Mouse (Mus musculus): ENCODE data around the gene Faf1.

Faf1 gene

DNA sequence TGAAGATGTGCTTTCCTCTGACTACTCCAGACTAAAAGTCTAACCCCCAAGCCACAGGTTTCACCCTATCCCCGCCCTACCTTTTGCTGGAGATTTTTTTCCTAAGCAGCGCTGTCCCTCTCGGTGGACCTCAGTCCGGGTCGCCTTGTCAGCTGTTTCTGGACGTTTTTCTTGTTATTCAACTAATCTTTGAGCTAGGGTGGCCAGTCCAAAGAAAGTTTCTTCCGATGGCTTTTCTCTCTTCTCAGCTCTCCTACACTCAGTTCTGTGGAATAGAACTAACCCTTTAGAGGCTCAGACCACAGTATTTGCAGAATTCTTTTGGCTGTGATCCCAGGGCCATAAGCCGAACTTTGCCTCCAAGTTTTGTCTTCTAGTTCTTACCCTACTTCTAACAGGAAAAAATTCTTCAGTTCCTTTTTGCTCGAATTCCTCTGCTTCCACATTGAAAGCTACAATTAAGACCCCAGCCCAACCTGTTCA is 302.5 kb downstream of the Faf1 start:
- DNase-seq (ENCODE audit: inconsistent ontology term) = no peak

DNA sequence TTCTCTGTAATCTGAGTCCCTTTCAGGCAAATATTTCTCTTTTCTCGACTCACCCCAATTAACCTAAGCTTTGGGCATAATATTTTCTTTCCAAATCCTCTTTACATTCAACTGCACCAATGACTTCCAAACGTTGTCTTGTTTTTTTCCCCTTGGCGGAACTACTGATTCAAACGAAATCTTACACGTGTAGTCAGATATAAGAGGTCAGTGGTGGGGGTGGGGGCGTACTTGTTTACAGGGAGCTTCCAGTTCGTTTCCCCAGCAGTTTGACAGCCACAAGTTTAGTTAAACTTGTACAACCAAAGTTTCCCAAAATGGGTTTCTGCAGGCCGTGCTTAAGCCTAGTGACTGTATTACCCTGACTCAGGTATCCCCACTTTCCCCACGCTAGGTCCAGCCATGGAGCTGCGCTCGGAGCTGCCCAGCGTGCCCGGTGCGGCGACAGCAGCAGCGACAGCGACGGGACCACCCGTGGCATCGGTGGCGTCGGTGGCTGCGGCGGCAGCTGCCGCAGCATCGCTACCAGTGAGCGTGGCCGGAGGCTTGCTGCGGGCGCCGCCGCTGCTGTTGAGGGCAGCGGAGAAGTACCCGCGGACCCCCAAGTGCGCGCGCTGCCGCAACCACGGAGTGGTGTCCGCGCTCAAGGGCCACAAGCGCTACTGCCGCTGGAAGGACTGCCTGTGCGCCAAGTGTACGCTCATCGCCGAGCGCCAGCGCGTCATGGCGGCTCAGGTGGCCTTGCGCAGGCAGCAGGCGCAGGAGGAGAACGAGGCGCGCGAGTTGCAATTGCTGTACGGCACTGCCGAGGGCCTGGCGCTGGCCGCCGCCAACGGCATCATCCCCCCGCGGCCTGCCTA is 303.3 kb downstream of the Faf1 start:
- no peak for DNase-seq (ENCODE audit: inconsistent ontology term)

DNA sequence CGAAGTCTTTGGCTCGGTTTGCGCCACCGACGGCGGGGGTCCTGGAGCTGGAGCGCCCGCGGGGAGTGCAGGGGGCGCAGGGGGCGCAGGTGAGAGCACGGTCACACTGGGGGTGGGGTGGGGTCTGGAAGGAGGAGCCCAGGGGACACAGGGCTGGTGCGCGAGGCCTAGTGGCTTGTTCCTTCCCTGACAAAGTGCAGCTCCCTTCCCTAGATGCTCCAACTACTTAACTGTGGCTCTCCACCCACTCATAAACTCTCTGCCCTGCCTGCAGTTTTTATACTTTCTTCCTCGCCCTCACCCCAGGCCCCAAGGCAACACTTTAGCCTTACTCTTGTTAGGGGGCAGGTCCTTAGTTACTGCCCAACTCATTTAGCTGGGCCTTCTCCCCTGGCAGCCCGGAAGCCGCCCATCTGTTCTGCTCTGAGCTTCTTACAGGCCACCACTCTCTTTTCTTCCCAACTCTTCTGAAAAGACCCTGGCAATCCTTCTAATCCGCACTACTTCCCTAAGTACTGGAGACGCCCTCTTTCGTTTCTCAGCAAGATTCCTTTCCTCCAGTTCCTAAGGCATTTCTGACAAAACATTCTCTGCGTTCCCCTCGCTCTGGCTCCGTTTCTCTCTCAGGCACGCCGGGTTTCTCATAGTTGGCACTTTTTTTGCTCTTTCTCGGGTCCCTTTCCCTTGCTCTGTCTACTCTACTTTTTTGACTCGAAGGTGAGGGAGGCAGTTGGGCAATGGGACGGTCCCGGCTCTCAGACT is 304.1 kb downstream of the Faf1 start:
- DNase-seq (ENCODE audit: inconsistent ontology term) = no peak

DNA sequence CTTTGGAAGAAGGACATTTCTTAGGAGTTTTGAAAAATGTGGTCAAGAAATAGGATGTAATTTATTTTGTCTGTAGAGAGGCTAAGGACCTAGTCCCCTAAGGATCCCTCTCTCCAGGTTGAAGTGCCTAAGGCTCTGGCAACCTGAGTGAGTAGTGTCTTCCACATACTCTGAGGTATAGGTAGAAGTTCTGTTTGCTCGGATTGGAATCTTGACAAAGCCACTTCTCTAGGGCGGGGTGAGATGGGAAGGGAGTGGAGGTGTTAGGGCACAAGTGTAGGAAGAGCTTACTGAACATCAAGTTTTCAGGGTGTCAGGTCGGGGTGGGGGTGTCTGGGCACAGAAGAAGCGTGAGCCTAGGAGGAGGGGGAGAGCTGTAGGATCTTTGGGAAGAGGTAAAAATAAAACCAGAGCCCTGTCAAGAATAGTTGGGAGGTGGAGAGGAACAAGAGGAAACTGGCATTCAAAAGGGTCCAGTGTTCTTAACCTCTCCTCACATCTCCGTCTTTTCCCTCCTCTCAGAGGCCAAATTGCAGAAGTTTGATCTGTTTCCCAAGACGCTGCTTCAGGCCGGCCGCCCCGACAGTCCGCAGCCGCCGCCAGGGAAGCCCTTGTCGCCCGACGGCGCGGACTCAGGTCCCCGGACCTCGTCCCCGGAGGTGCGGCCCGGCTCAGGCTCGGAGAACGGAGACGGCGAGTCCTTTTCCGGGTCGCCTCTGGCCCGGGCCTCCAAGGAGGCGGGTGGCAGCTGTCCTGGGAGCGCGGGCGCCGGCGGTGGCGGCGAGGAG is 304.9 kb downstream of the Faf1 start:
- DNase-seq (ENCODE audit: inconsistent ontology term) = no peak

DNA sequence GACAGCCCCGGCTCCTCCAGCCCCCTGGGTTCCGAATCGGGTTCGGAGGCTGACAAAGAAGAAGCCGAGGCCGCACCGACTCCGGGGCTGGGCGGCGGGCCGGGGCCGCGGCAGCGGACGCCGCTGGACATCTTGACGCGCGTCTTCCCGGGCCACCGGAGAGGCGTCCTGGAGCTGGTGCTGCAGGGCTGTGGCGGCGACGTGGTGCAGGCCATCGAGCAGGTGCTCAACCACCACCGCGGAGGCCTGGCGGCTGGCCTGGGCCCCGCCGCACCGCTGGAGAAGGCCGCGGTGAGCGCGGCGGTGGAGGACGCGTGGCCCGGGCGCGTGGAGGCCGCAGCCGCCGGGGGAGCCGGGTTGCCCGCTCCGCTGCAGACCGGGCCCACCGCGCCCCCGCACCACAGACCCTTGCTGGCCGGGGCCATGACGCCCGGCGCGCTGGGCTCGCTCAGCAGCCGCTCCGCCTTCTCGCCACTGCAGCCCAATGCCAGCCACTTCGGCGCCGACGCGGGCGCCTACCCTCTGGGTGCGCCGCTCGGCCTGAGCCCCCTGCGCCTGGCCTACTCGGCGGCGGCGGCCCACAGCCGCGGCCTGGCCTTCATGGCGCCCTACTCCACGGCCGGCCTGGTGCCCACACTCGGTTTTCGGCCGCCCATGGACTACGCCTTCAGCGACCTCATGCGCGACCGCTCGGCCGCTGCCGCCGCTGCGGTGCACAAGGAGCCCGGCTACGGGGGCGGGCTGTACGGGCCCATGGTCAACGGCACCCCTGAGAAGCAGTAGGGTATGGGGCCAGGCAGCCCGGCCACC is 305.7 kb downstream of the Faf1 start:
- no peak for DNase-seq (ENCODE audit: inconsistent ontology term)

DNA sequence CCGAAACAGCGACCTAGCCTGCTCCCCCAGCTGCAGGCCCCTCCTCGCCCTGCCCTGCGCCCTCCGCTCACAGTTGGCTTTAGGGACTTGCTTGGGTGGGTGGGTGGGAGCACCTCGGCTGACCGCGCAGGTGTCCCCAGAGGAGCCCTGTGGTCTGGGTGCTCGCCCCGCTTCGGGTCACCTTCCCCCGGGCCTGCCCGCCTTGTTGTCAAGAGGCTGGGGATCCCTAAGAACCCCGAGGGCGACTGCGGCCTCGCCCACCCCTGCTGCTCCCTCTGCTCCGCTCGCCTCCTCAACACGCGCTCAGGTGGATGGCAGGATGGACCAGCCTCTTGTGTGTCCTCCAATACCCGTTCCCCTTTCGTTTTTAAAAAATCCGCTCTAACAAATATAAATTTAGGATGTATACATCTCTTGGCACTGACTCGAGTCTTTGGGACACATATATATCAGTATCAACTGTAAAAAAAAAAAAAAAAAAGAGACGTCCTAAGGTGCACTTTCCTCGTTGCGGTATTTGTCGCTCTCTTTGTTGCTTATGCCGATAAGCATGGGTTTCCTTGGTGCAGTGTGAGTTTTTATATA is 306.4 kb downstream of the Faf1 start:
- DNase-seq (ENCODE audit: inconsistent ontology term) = no peak

DNA sequence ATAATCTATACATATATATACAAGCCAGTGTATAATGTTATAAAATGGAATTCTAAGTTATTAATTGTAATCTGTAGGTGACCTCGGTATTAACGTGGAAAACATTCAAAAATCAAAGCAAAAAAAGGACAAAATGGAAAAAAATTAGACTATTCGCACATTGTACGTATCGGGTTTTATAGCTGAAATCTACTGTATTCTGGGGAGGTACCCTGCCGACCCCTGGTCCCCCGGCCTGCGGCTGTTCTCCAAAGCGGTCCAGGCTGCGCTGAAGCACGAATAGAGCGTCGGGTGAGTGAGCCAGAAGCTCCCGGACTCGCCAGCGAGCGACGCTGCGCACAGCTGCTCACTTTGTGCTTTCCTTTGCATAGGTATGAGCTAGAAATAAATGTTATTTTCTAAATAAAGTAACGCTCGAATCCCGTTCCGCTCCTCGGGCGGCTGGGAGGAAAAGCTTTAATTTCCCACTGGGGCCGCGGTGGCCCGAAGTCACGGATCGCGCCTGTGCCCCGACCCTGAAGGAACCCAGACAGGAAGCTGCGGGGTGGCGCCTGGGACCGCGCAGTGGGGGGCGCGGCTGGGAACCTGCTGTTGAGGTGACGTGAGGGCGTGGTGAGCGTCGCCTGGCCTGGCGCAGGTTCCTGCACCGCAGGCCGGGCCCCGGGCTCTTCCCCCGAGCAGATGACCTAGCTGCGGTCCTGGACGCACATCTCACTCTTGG is 307.1 kb downstream of the Faf1 start:
- DNase-seq (ENCODE audit: inconsistent ontology term) = no peak

DNA sequence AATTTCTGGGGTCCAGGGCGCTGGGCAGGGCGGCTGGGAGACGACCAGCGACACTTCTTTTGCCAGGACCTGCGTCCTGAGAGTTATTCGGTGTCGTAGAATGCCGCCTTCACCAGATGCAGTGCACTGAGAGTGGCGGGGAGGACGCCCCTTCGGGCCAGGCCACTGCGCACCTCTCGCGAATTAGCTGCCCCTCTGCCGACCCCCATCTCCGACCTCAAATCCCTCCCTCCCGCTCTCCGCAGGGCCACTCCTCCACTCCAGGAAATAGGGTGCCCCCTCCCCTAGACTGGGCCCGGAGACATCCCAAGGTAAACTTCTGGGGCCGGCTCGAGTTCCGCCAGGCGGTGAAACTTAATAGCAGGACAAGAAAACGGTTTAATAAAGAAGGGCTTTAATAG is 307.6 kb downstream of the Faf1 start:
- no peak for DNase-seq (ENCODE audit: inconsistent ontology term)

DNA sequence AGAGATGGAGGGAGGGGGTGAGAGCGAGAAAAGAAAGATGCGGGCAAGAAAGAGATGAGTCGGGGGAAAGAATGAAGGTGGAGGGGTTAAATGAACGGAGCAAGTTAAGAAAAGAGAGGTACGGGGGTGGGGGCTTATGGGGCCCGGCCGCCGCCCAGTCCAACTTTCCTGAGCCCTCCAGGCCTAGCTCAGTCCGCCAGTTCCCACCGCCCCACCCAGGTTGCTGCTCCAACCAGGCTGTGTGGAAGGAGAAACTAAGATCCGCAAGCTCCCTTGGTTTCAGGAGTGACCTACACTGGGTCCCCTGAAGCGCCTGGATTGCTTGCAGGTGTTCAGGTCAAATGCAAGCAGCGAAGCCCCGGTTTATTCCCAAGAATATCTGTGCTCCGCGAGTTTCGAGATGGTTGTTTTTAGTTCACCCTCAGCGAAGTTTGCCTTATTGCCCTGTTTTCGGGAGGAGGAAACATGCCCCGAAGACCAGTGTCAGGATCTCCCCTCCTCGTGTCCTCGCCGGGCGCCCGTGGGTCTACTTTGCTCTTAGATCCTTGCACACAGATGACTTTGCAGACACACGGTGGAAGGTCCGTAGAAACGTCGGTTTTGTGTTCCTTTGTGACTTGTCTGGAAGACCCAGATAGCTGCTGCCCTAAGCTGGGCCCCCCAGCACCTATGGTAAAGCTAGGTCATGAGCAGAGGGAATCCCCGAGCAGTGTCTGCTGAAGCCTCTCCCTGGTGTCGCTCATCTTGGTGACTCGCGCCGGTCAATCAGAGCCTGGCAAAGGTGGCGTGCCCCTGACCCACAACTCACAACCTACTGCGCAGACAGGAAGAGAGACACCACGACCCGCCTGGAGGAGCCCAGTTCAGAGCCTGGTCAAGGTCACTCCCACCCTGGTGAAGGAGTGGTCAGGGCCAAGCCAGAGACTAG is 308.4 kb downstream of the Faf1 start:
- DNase-seq (ENCODE audit: inconsistent ontology term) = no peak

DNA sequence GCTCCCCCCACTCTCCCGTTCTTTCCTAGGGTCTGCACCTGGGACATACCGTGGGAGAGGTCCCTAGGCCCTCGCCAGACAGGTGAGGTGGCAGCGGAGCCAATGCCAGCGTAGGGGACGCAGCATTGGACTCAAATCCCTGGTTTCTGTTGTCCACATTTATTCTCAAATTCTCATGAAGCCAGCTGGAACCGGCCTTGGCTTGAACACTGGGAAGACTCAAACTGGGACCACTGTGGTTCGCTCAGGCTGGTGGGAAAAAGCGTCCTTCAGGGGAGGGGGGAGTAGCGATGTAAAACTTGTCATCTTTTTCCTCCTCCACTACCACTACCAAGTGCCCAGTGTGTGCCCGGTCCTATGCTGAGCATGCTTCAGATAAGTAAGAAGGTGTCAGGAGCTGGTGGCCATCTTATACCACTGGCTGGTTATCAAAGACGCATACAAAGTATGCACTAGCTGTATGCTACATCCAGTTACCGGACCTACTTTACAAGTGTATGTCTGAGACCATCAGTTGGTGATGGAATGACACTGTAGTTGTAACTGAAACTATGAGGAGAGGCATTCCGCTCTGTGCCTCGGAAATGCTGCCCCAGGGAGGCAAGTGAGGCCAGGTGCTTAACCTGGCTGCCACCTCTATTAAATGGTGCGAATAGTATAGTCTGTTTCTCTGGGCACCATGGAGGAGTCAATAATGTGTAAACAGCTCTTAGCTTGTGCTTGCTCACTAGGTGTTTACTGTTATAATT is 309.2 kb downstream of the Faf1 start:
- DNase-seq (ENCODE audit: inconsistent ontology term) = no peak

DNA sequence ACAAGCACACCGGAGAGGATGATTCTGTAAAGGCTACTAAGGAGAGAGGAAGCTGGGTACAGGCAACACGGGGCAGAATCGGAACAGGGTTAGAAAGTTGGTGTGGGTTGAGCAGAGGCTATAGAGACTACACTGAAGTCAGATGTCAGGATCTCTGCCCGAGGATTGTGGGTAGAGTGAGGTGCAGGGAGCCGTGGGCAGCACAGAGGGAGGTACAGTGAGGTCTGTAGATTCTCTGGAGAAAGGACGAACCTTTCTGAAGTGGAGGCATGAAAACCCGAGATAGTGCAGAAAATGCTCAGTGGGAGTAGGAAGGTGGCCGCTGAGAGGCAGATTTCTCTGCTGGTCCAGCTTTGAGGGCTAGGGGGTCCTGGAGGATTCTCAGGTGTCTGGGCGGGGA is 309.9 kb downstream of the Faf1 start:
- DNase-seq (ENCODE audit: inconsistent ontology term) = no peak

DNA sequence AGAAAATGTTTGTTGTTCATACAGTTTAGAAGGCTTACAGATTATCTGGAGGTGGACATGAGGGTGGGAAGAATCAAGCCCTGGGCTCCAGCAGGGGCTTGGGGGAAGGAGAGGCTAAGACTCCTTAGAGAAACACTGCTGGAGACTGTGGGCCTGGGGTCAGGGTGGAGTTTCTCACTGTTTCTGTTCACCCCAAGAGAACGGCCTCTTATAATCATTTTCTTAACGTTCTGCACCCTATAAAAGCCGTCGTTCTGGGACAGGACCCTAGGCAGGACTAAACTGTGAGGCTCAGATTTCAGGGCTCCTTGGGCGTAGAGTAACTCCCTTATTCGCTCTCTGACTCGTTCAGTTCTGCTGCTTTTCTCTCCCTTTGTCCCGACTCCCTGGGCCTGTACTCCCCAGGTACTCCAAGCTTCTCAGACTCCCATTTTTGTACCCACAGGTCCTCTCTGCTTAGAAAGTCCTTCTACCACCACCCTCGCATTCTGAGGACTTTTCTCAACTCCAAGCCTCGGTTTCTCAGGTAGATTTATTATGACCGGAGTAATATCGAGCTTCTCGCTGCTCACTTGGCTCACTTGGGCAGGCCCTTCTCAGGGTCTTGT is 310.5 kb downstream of the Faf1 start:
- no peak for DNase-seq (ENCODE audit: inconsistent ontology term)

DNA sequence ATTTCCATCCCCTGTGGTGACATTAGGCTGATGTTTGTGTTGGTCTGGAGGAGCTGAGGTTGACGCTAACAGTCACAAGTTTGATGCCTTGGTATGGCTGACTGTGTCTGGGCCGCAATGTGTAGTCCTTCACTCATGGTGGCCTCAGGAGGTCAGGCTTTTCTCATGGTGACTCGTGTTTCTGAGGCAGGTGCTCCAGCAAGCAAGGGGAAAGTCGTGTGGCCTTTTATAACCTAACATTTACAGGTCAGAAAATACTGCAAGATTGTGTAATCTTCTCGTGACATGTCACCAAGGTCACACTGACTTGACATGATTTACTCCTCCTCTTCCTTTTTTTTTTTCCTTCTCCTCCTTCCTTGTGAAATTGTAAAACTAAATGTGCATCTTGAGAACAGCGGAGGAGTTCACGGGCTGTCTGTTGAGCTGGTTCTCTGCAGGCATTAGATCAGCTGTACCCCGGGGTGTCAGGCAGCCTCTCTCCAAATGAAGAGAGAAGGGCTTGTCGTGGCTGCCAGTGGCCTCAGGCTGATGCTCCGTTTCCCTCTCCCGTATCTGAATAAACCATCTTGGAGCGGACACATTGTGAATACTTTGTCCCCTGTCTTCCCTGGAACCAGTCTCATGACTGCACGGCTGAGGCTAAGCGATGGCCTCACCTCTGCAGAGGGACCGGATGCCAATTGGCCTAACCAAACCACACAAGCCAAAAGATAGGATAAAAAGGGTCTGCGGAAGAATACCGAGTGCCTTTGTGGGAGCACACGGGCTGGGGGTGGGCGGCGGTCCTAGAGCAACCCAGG is 311.4 kb downstream of the Faf1 start:
- no peak for DNase-seq (ENCODE audit: inconsistent ontology term)

DNA sequence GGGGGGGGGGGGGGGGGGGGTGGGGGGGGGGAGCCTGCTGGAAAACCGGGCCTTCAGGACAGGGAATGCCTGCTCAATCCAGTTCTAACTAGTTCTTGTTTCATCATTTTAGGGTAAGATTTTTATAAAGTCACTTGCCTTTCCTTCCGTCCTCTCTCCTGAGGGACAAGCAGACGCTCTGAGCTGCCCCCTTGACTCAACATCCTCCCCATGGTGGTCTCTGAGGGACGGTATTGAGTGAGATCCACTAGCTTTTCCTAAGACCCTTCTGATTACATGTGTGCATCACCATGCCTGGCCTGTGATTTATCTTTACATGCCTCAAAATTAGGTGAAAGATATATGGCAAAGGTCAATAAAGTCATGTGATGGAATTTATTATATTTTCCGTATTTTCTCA is 312.0 kb downstream of the Faf1 start:
- no peak for DNase-seq (ENCODE audit: inconsistent ontology term)

DNA sequence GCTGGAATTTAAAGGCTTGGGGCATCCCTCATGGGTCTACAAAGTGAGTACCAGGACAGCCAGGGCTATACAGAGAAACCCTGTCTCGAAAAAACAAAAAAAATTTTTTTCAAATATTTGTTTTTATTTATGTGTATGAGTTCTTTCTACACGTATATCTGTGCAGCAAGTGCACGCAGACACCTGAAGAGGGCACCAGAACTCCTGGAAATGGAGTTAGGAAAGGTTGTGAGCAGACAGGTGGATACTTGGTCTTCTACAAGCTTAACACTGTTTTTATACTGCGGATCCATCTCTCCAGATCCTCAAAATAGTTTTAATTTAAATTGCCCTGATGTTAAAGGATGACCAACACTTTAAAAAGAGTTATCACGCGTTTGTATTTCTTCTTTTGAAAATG is 312.8 kb downstream of the Faf1 start:
- DNase-seq (ENCODE audit: inconsistent ontology term) = no peak

DNA sequence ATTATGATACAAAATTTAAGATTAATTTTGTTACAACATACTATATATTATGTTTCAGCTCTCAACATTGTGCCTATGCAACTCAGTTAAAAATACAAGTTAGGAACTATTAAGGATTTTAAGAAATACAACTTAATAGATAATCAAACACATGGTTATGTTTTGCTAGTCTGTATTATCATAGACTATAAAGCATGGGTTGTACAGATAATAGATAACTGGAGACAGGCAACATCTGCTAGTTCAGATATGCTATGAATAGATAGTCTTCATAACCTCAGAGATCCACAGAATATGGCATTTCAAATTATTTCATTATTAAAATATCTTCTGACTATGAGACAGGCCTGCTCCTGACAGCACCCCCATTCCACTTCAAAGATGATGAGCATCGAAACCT is 329.7 kb downstream of the Faf1 start:
- DNase-seq (ENCODE audit: inconsistent ontology term) = no peak

Data from Muller cell, postnatal 12 days (primary cell).